Mouse (Mus musculus) MEL (cell line): Measurements from ENCODE around the gene Abcd4.

Experiments
- CTCF ChIP-seq, 3 experiments: IDR thresholded peaks in 2 of 3; conservative IDR thresholded peaks in 1 of 3; 2 replicates each; pipeline ENCODE4 v1.5.1; 2011 to 2012; ENCODE audit warnings: low read length in 3 of 3, low read depth in 2 of 3, mild to moderate bottlenecking in 2 of 3, improper control_type of control experiment in 1 of 3, inconsistent platforms in 1 of 3, mixed read lengths in 1 of 3, moderate library complexity in 1 of 3; ENCODE audit not compliant: control insufficient read depth in 1 of 3, insufficient read depth in 1 of 3, poor library complexity in 1 of 3, severe bottlenecking in 1 of 3
- ETS1 ChIP-seq: IDR thresholded peaks from 2 replicates; pipeline ENCODE4 v1.6.1; 2012; ENCODE audit warnings: low read depth, mild to moderate bottlenecking, inconsistent platforms, low read length, improper control_type of control experiment, moderate library complexity
- TBP ChIP-seq: IDR thresholded peaks from 2 replicates; pipeline ENCODE4 v1.8.0; 2011; ENCODE audit warnings: low read depth, low read length, improper control_type of control experiment

DNA sequence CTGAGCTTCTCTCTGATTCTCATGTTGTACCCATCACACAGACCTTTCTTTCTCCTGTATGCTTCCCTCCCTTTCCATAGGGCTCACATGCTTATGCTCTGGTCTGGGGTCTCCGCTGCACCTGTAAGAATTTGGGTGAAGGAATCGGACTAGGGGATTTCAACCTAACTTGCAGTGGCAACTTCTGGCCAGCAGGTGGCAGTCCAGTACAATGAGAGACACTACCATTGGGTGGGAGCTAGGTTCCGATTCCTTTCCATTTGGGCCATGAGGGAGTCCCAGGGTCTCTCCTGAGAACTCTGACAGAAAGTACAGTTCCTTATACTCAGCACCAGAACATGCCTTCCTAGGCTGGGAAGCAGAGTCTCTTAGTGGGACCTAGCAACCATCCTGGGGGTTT is 36.7 kb upstream of the Abcd4 start:
- TF ChIP-seq CTCF (IDR thresholded peaks at IDR 0.05 in 2 of 3, conservative IDR thresholded peaks at IDR 0.05 in 1 of 3; ENCODE audit: control insufficient read depth in 1 of 3, insufficient read depth in 1 of 3, low read depth in 2 of 3, low read length in 3 of 3, poor library complexity in 1 of 3, severe bottlenecking in 1 of 3) (peak; percentile 90 to 96 (median 92)), ETS1 (no peak), TBP (no peak)
